Mouse (Mus musculus) intestine, postnatal 0 days (tissue): ENCODE data around the gene Usp22. TPM values are rescaled to one million over a fixed set of nuclear protein-coding genes. Genes with fewer than 3 reads are reported as not detected.
"Not testable (repeated sequence)": the region's sequence is repeated elsewhere in the genome, so short reads cannot be mapped to it uniquely, and the experiment has no call there.

Experiments used
- ATAC-seq: fragments of 200-750 bp; cut with Nextera tagmentation; 2 replicates; pipeline ENCODE4 v1.8.0; 2017; ENCODE audit warnings: mild to moderate bottlenecking, moderate TSS enrichment, moderate library complexity
- H3K27ac ChIP-seq: fragments of 300-500 bp; sonication (generic); 2 replicates; pipeline ENCODE4 v1.5.1; 2014; ENCODE audit warnings: mild to moderate bottlenecking, low read depth, low read length, moderate library complexity
- H3K27me3 ChIP-seq: fragments of 300-500 bp; sonication (generic); replicated peaks from 2 replicates; pipeline ENCODE4 v1.6.1; 2014; ENCODE audit warnings: low read length, mixed read lengths; ENCODE audit not compliant: control insufficient read depth, insufficient read depth
- H3K36me3 ChIP-seq: fragments of 300-500 bp; sonication (generic); 2 replicates; pipeline ENCODE4 v1.6.1; 2014; ENCODE audit warnings: mild to moderate bottlenecking, moderate library complexity; ENCODE audit not compliant: control insufficient read depth, insufficient read depth
- H3K4me1 ChIP-seq: fragments of 300-500 bp; sonication (generic); replicated peaks from 2 replicates; pipeline ENCODE4 v1.6.1; 2014; ENCODE audit warnings: antibody characterized with exemption, low read length, mixed read lengths; ENCODE audit not compliant: control insufficient read depth, insufficient read depth
- H3K4me2 ChIP-seq: fragments of 300-500 bp; sonication (generic); replicated peaks from 2 replicates; pipeline ENCODE4 v1.6.1; 2014; ENCODE audit warnings: low read depth, mild to moderate bottlenecking, moderate library complexity
- H3K4me3 ChIP-seq: fragments of 300-500 bp; sonication (generic); 2 replicates; pipeline ENCODE4 v1.5.1; 2014; ENCODE audit warnings: low read depth, low read length
- H3K9ac ChIP-seq: fragments of 300-500 bp; sonication (generic); 2 replicates; pipeline ENCODE4 v1.6.1; 2014; ENCODE audit warnings: mild to moderate bottlenecking, low read depth, low read length
- H3K9me3 ChIP-seq: fragments of 300-500 bp; sonication (generic); 2 replicates; pipeline ENCODE4 v1.6.1; 2016; ENCODE audit warnings: mixed run types; ENCODE audit not compliant: control insufficient read depth
- CTCF ChIP-seq: sonication (generic); IDR thresholded peaks from 2 replicates; pipeline ENCODE4 v1.5.1; 2016; ENCODE audit warnings: low read depth, mild to moderate bottlenecking, control low read depth, antibody characterized with exemption, moderate library complexity
- WGBS: fragments of 180-500 bp; shearing (Covaris S2); extraction: QIAGEN DNeasy Blood & Tissue Kit; methylation state at CpG from one replicate; pipeline ENCODE4 v1.1.7; 2014; 5-methylcytosine and 5-hydroxymethylcytosine counted together
- polyA plus RNA-seq: library from polyadenylated mRNA; unstranded; fragments of >200 nt; fragmentation: Nextera tagmentation; extraction: Ambion mirVana; gene quantifications from 2 replicates; pipeline ENCODE4 v1.2.1, GENCODE M21; 2015

Usp22 gene
- polyA plus RNA-seq, 1 experiment from 2014 or later, result 27.0 TPM

- no peak for ATAC-seq
- H3K27me3 ChIP-seq, result peaks cover 5% of the 10 kb centered on the region; the same call in 1 of the 2 replicates
Measured at GRCm38 (mm10) chr11:61192779-61193178, 17.9 kb upstream of the Usp22 start.

DNA sequence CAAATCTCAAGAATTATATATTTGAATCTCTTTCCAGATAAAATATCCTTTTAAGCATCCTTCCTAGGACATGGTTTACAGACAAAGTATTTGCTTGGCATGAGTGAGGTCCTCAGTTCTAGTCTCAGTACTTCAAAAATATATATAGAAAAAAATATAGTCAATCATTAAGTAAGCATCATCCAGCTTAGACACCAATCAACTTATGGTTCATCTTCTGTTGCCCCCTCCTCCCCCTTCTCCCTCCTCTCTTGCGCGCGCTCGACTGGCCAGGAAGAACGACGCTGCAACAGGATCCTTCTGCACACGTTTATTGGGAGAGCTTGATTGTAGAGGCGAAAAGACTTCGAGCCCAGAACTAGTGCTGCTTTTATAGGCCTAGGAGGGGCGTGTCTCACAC is 17.3 kb upstream of the Usp22 start:
- not testable (repeated sequence) for H3K9ac ChIP-seq, H3K9me3 ChIP-seq, H3K36me3 ChIP-seq, ATAC-seq, H3K4me1 ChIP-seq, H3K27ac ChIP-seq, H3K4me3 ChIP-seq, H3K27me3 ChIP-seq, H3K4me2 ChIP-seq
- 84% methylated on average over 7 of the region's 10 CpGs for WGBS

More at GRCm38 (mm10) chr11:61192779-61193178, 17.9 kb upstream of the Usp22 start:
- no peak overlapping the region for H3K9ac ChIP-seq
- no peaks in the 10 kb centered on the region for H3K4me1 ChIP-seq
- no peak overlapping the region for H3K4me3 ChIP-seq
- no peak overlapping the region for H3K27ac ChIP-seq
- no peak overlapping the region for H3K4me2 ChIP-seq
- WGBS, result 84% methylated on average over 2 of the region's 2 CpGs
- H3K9me3 ChIP-seq, result no peaks in the 10 kb centered on the region
- no peaks in the 10 kb centered on the region for H3K36me3 ChIP-seq
- no peak for TF ChIP-seq CTCF

DNA sequence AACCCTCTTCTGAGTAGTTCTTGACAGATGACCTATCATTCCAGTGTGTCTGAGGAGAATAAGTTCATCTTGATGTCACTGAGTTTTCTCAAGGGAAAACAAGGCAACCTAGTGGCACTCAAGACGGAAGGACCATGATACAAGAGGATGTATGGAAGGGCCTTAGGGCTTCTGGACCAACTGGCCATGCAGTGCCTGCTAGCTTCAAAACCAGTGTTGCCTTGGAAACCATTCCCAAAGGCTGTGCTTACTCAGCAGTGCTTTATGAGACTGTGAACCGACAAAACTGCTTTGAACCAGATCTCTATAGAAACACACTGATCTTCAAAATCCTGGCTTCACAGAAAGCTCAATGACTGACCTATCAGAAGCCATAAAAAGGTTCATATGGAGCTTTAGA is 15.9 kb upstream of the Usp22 start:
- H3K4me3 ChIP-seq, result no peak overlapping the region
- H3K27ac ChIP-seq, result no peak overlapping the region
- no peak overlapping the region for H3K4me2 ChIP-seq
- H3K9ac ChIP-seq, result no peak overlapping the region
- H3K27me3 ChIP-seq, result peaks cover 5% of the 10 kb centered on the region; the same call in 1 of the 2 replicates
- no peak for ATAC-seq
- H3K36me3 ChIP-seq, result no peaks in the 10 kb centered on the region
- no peaks in the 10 kb centered on the region for H3K4me1 ChIP-seq
- 62% methylated on average over 2 of the region's 2 CpGs for WGBS
- TF ChIP-seq CTCF, result no peak
- H3K9me3 ChIP-seq, result no peaks in the 10 kb centered on the region

DNA sequence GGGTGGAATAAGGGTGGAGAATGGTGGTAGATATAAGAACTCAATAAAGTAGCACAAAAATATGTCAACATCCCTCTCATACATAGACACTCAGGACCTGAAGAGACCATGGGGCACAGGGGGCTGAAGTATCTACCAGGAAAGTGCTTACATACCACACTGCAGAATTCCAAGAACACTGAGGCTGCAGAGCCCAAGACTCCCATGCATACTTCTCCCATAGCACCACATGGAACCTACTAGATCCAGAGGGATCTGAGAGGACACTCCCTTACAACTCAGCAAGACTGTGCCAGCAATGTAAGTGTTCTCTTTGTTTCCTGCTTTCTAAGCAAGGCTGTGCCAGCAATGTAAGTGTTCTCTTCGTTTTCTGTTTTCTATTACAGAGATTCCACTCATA is 9.0 kb upstream of the Usp22 start:
- Histone ChIP-seq H3K27ac (no peak overlapping the region), H3K9me3 (no peaks in the 10 kb centered on the region), H3K36me3 (no peaks in the 10 kb centered on the region), H3K4me3 (no peak overlapping the region), H3K4me2 (no peak overlapping the region), H3K4me1 (no peaks in the 10 kb centered on the region), H3K9ac (no peak overlapping the region), H3K27me3 (no peaks in the 10 kb centered on the region)
- 72% methylated on average over 1 of the region's 1 CpGs for WGBS
- no peak for ATAC-seq
- TF ChIP-seq CTCF, result no peak

DNA sequence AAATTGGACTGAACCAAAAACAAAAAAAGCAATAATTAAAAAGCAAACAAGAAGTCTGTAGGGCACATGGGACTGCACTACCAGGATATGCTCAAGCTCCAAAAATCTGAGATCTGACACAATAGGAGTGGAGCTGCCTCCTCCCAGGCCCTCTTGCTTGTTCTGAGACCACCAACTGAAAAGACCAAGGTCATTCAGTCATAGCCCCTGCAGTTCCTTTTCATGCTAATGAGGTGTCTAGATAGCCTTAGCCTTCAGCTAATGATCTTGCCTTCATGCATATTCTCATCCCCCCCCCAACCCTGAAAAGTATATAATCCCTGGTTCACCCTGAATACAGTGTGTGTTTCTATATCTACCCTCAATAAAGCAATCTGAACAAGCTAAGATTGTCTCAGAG is 6.8 kb upstream of the Usp22 start:
- H3K4me2 ChIP-seq, result no peak overlapping the region
- TF ChIP-seq CTCF, result no peak
- no peak overlapping the region for H3K9ac ChIP-seq
- H3K27ac ChIP-seq, result no peak overlapping the region
- H3K4me1 ChIP-seq, result no peaks in the 10 kb centered on the region
- H3K36me3 ChIP-seq, result no peaks in the 10 kb centered on the region
- ATAC-seq, result no peak
- H3K27me3 ChIP-seq, result no peaks in the 10 kb centered on the region
- H3K4me3 ChIP-seq, result no peak overlapping the region
- no peaks in the 10 kb centered on the region for H3K9me3 ChIP-seq

DNA sequence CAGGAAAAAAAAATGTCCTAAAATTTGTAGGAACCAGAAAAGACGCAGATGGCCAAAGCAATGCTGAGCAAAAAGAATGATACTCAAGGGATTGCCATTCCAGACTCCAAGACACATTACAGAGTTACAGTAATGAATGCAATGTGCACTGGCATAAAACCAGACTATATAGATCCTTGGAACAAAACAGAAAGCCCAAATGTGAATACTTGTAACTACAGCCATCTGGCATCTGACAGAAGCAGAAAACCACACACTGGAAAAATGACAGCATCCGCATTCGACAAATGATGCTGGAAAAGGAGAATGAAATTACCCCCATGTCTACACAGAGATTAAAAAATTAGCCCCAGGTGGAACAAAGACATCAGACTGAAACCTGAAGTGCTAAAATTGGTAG is 5.5 kb upstream of the Usp22 start:
- ATAC-seq, result no peak
- TF ChIP-seq CTCF, result no peak
- Histone ChIP-seq H3K27me3 (no peaks in the 10 kb centered on the region), H3K36me3 (no peaks in the 10 kb centered on the region), H3K4me1 (no peaks in the 10 kb centered on the region), H3K4me2 (no peak overlapping the region), H3K27ac (no peak overlapping the region), H3K9me3 (no peaks in the 10 kb centered on the region), H3K9ac (no peak overlapping the region), H3K4me3 (no peak overlapping the region)
- WGBS, result 90% methylated on average over 3 of the region's 3 CpGs

- no peak overlapping the region for H3K4me2 ChIP-seq
- no peaks in the 10 kb centered on the region for H3K27me3 ChIP-seq
- no peaks in the 10 kb centered on the region for H3K9me3 ChIP-seq
- no peak overlapping the region for H3K27ac ChIP-seq
- WGBS, result 82% methylated on average over 1 of the region's 1 CpGs
- H3K4me1 ChIP-seq, result no peaks in the 10 kb centered on the region
- no peak for ATAC-seq
- no peak for TF ChIP-seq CTCF
- no peak overlapping the region for H3K9ac ChIP-seq
- no peak overlapping the region for H3K4me3 ChIP-seq
- no peaks in the 10 kb centered on the region for H3K36me3 ChIP-seq
Measured at GRCm38 (mm10) chr11:61176321-61176720, 1.5 kb upstream of the Usp22 start.
